Mouse (Mus musculus) liver, adult 2 months (tissue): ENCODE results near the gene Prokr2. TPM values are rescaled to one million over a fixed set of nuclear protein-coding genes. Genes with fewer than 3 reads are reported as not detected.

Experiments
- DNase-seq: peaks from one replicate; pipeline ENCODE4 v3.0.0-alpha.2; 2011; ENCODE audit warnings: low read depth, low spot score; ENCODE audit errors: extremely low read depth
- H3K27ac ChIP-seq: fragments of 200-500 bp; replicated peaks from 2 replicates; pipeline ENCODE4 v1.5.1; 2012; ENCODE audit warnings: low read depth, mild to moderate bottlenecking, control low read depth, inconsistent platforms, low read length; ENCODE audit not compliant: insufficient read depth
- H3K27me3 ChIP-seq: fragments of 200-500 bp; 2 replicates; pipeline ENCODE4 v1.6.1; 2012; ENCODE audit warnings: mild to moderate bottlenecking, moderate library complexity, low read length, inconsistent platforms; ENCODE audit not compliant: control insufficient read depth, insufficient read depth
- H3K36me3 ChIP-seq: fragments of 200-500 bp; 2 replicates; pipeline ENCODE4 v1.6.1; 2012; ENCODE audit warnings: low read length, inconsistent platforms; ENCODE audit not compliant: control insufficient read depth, insufficient read depth
- H3K4me1 ChIP-seq: fragments of 200-500 bp; 2 replicates; pipeline ENCODE4 v1.6.1; 2011; ENCODE audit warnings: low read length; ENCODE audit not compliant: control insufficient read depth, insufficient read depth
- H3K4me3 ChIP-seq: fragments of 200-500 bp; 2 replicates; pipeline ENCODE4 v1.5.1; 2011; ENCODE audit warnings: low read depth, mild to moderate bottlenecking, control low read depth, low read length, moderate library complexity; ENCODE audit not compliant: insufficient read depth
- H3K79me2 ChIP-seq: fragments of 200-500 bp; 2 replicates; pipeline ENCODE4 v1.6.1; 2012; ENCODE audit warnings: inconsistent platforms, mild to moderate bottlenecking, low read length, moderate library complexity; ENCODE audit not compliant: control insufficient read depth, insufficient read depth
- H3K9ac ChIP-seq: fragments of 200-500 bp; 2 replicates; pipeline ENCODE4 v1.6.1; 2012; ENCODE audit warnings: low read depth, mild to moderate bottlenecking, control low read depth, inconsistent platforms, low read length
- CTCF ChIP-seq: fragments of 200-500 bp; IDR thresholded peaks from 2 replicates; pipeline ENCODE4 v1.5.1; 2011; ENCODE audit warnings: low read depth, low read length, control low read depth
- POLR2A ChIP-seq: fragments of 200-500 bp; IDR thresholded peaks from 2 replicates; pipeline ENCODE4 v1.6.1; 2011; ENCODE audit warnings: low read length, control low read depth; ENCODE audit not compliant: insufficient read depth; ENCODE audit errors: extremely low read depth
- WGBS: fragments of 180-500 bp; shearing (Covaris S2); methylation state at CpG from one replicate; pipeline ENCODE4 v1.1.7; 2018; 5-methylcytosine and 5-hydroxymethylcytosine counted together
- polyA plus RNA-seq: library from polyadenylated mRNA; depleted of rRNA; stranded (reverse); fragments of >200 nt; gene quantifications from 2 replicates; pipeline ENCODE4 v1.2.3, GENCODE M21; 2012
- total RNA-seq: library from RNA; depleted of rRNA; stranded (reverse); fragments of >200 nt; gene quantifications from 2 replicates; pipeline ENCODE4 v1.2.3, GENCODE M21; 2014

The Prokr2 gene
- total and polyA plus RNA-seq, 2 experiments, result not detected

GRCm38 (mm10) chr2:132418414-132418813, 33.2 kb upstream of the Prokr2 start:
- Histone ChIP-seq H3K79me2 (no peaks in the 10 kb centered on the region), H3K4me3 (no peak overlapping the region), H3K27ac (no peak overlapping the region), H3K36me3 (no peaks in the 10 kb centered on the region), H3K27me3 (no peaks in the 10 kb centered on the region), H3K4me1 (no peaks in the 10 kb centered on the region), H3K9ac (no peak overlapping the region)
- TF ChIP-seq CTCF, result no peak
- no peak for TF ChIP-seq POLR2A
- no peak for DNase-seq
- WGBS, result 86% methylated on average over 2 of the region's 2 CpGs

- Histone ChIP-seq H3K4me3 (no peak overlapping the region), H3K36me3 (no peaks in the 10 kb centered on the region), H3K9ac (no peak overlapping the region), H3K27me3 (no peaks in the 10 kb centered on the region), H3K4me1 (no peaks in the 10 kb centered on the region; the same call in 1 of the 2 replicates), H3K27ac (no peak overlapping the region), H3K79me2 (no peaks in the 10 kb centered on the region)
- WGBS, result 91% methylated on average over 4 of the region's 4 CpGs
- no peak for TF ChIP-seq CTCF
- TF ChIP-seq POLR2A, result no peak
- no peak for DNase-seq
These were observed 24.9 kb upstream of the Prokr2 start for GRCm38 (mm10) chr2:132410126-132410525.

- no peaks in the 10 kb centered on the region for H3K79me2 ChIP-seq
- DNase-seq, result no peak
- H3K4me3 ChIP-seq, result no peak overlapping the region
- H3K9ac ChIP-seq, result no peak overlapping the region
- WGBS, result 83% methylated on average over 8 of the region's 8 CpGs
- no peaks in the 10 kb centered on the region for H3K36me3 ChIP-seq
- no peak for TF ChIP-seq CTCF
- TF ChIP-seq POLR2A, result no peak
- no peak overlapping the region for H3K27ac ChIP-seq
- no peaks in the 10 kb centered on the region for H3K27me3 ChIP-seq
- H3K4me1 ChIP-seq, result no peaks in the 10 kb centered on the region
These were observed 12.9 kb upstream of the Prokr2 start for GRCm38 (mm10) chr2:132398136-132398535.

GRCm38 (mm10) chr2:132395753-132396152, 10.5 kb upstream of the Prokr2 start:
- Histone ChIP-seq H3K27ac (no peak overlapping the region), H3K36me3 (no peaks in the 10 kb centered on the region), H3K27me3 (no peaks in the 10 kb centered on the region), H3K4me1 (no peaks in the 10 kb centered on the region), H3K9ac (no peak overlapping the region), H3K4me3 (no peak overlapping the region), H3K79me2 (no peaks in the 10 kb centered on the region)
- 64% methylated on average over 1 of the region's 1 CpGs for WGBS
- no peak for DNase-seq
- TF ChIP-seq POLR2A (no peak), CTCF (no peak)

GRCm38 (mm10) chr2:132390607-132391160, 5.4 kb upstream of the Prokr2 start:
- no peak for DNase-seq
- peaks cover 2% of the 10 kb centered on the region; the same call in 1 of the 2 replicates for H3K27me3 ChIP-seq
- H3K4me1 ChIP-seq, result no peaks in the 10 kb centered on the region
- H3K9ac ChIP-seq, result no peak overlapping the region
- H3K79me2 ChIP-seq, result no peaks in the 10 kb centered on the region
- no peak for TF ChIP-seq CTCF
- no peak for TF ChIP-seq POLR2A
- no peak overlapping the region for H3K4me3 ChIP-seq
- 89% methylated on average over 8 of the region's 8 CpGs for WGBS
- H3K36me3 ChIP-seq, result no peaks in the 10 kb centered on the region
- no peak overlapping the region for H3K27ac ChIP-seq

GRCm38 (mm10) chr2:132389562-132389961, 4.3 kb upstream of the Prokr2 start:
- TF ChIP-seq POLR2A, result no peak
- TF ChIP-seq CTCF, result peak; percentile 46; the same call in 1 of the 2 replicates
- Histone ChIP-seq H3K79me2 (no peaks in the 10 kb centered on the region), H3K4me3 (no peak overlapping the region), H3K36me3 (no peaks in the 10 kb centered on the region), H3K9ac (no peak overlapping the region), H3K27me3 (peaks cover 10% of the 10 kb centered on the region), H3K4me1 (no peaks in the 10 kb centered on the region), H3K27ac (no peak overlapping the region)
- peak; percentile 2 for DNase-seq
- 27% methylated on average over 7 of the region's 7 CpGs for WGBS
